In genomic region chr15:51657621-51658020, GRCm38 (mm10) we compare ENCODE assay signal across 23 mouse cellular contexts.
"Had no signal": no experiment of that assay in that cellular context is flagged by ENCODE, and none has a peak within 500 bp of the region (broad histone marks: within the 10 kb centered on the region; RNA-seq: fewer than 3 reads in every experiment).

No protein-coding gene starts in this region.

- H3K9me3 ChIP-seq: intestine, embryonic 15.5 days; limb, embryonic 10.5 days had no signal

- H3K27ac ChIP-seq: heart, adult 2 months; hindbrain, embryonic 10.5 days; hindbrain, embryonic 12.5 days; hindbrain, embryonic 14.5 days; intestine, embryonic 15.5 days; layer of hippocampus, adult 2 months; left cerebral cortex, adult 2 months; limb, embryonic 10.5 days; limb, embryonic 12.5 days had no signal

- H3K36me3 ChIP-seq: heart, embryonic 12.5 days; hindbrain, embryonic 10.5 days; hindbrain, embryonic 12.5 days; intestine, embryonic 15.5 days; limb, embryonic 10.5 days; limb, embryonic 12.5 days had no signal

- H3K4me1 ChIP-seq: heart, embryonic 12.5 days; hindbrain, embryonic 10.5 days; hindbrain, embryonic 12.5 days; intestine, embryonic 15.5 days had no signal

- H3K9ac ChIP-seq: heart, embryonic 12.5 days; hindbrain, embryonic 12.5 days; hindbrain, embryonic 14.5 days; intestine, embryonic 15.5 days; limb, embryonic 12.5 days had no signal

- H3K4me3 ChIP-seq: heart, adult 2 months; heart, embryonic 12.5 days; hindbrain, embryonic 10.5 days; hindbrain, embryonic 12.5 days; intestine, embryonic 15.5 days; layer of hippocampus, adult 2 months; left cerebral cortex, adult 2 months; limb, embryonic 10.5 days; limb, embryonic 12.5 days had no signal

- ATAC-seq: hindbrain, embryonic 16.5 days; inflammation-experienced regulatory T-cells, adult 6 months; intestine, embryonic 15.5 days; intestine, postnatal 0 days had no signal

- DNase-seq: gastrocnemius, postnatal 14 days; gastrocnemius, postnatal 36 days; heart, adult 11 months; heart, adult 2 months; heart, postnatal 10 days; heart, postnatal 4 days; kidney, adult 18-20 months; kidney, adult 8-10 months; kidney, postnatal 10 days; kidney, postnatal 25 days; kidney, postnatal 4 days had no signal

- H3K27me3 ChIP-seq: heart, embryonic 12.5 days; hindbrain, embryonic 12.5 days; intestine, embryonic 15.5 days; limb, embryonic 12.5 days had no signal

- H3K4me2 ChIP-seq: heart, embryonic 12.5 days; hindbrain, embryonic 12.5 days; hindbrain, embryonic 14.5 days; intestine, embryonic 15.5 days; limb, embryonic 12.5 days had no signal
